Mouse (Mus musculus) heart, postnatal 4 days (tissue): ENCODE measurements at regions not wholly inside any gene's neighbourhood (a gene's known extent, or its start where the extent isn't known, plus 50 kb on each side); places are given as distances from the start of the nearest gene placed in this dataset.

ENCODE experiments used
- DNase-seq: peaks from one replicate; pipeline ENCODE4 v3.0.0; 2021

GRCm38 (mm10) chr7:123642596-123642995 is 142.3 kb upstream of the Zkscan2 start:
- no peak for DNase-seq

- no peak for DNase-seq
Measured at GRCm38 (mm10) chr7:123643426-123643825, 143.2 kb upstream of the Zkscan2 start.

- DNase-seq, result no peak
Measured at GRCm38 (mm10) chr7:123645521-123645920, 145.3 kb upstream of the Zkscan2 start.

GRCm38 (mm10) chr7:123665459-123665858 is 165.2 kb upstream of the Zkscan2 start:
- no peak for DNase-seq

GRCm38 (mm10) chr7:123684762-123685161 is 184.5 kb upstream of the Zkscan2 start:
- DNase-seq, result no peak

GRCm38 (mm10) chr7:123686547-123686946 is 186.3 kb upstream of the Zkscan2 start:
- no peak for DNase-seq

- DNase-seq, result no peak
Measured at GRCm38 (mm10) chr7:123731016-123731415, 230.8 kb upstream of the Zkscan2 start.

GRCm38 (mm10) chr7:123733061-123733460 is 232.8 kb upstream of the Zkscan2 start:
- DNase-seq, result no peak

- no peak for DNase-seq
Measured at GRCm38 (mm10) chr7:123747986-123748385, 234.7 kb upstream of the Hs3st4 start.

GRCm38 (mm10) chr7:123753252-123753651 is 229.4 kb upstream of the Hs3st4 start:
- no peak for DNase-seq

- DNase-seq, result no peak
Measured at GRCm38 (mm10) chr7:123795036-123795435, 187.6 kb upstream of the Hs3st4 start.

GRCm38 (mm10) chr7:123796096-123796495 is 186.6 kb upstream of the Hs3st4 start:
- DNase-seq, result no peak

GRCm38 (mm10) chr7:123805650-123806049 is 177.0 kb upstream of the Hs3st4 start:
- no peak for DNase-seq

- no peak for DNase-seq
Measured at GRCm38 (mm10) chr7:123823976-123824375, 158.7 kb upstream of the Hs3st4 start.

- no peak for DNase-seq
Measured at GRCm38 (mm10) chr7:123826406-123826805, 156.3 kb upstream of the Hs3st4 start.

- no peak for DNase-seq
Measured at GRCm38 (mm10) chr7:123842552-123842951, 140.1 kb upstream of the Hs3st4 start.

- no peak for DNase-seq
Measured at GRCm38 (mm10) chr7:123847081-123847480, 135.6 kb upstream of the Hs3st4 start.

- DNase-seq, result no peak
Measured at GRCm38 (mm10) chr7:123848644-123849043, 134.0 kb upstream of the Hs3st4 start.

GRCm38 (mm10) chr7:123849220-123849619 is 133.4 kb upstream of the Hs3st4 start:
- no peak for DNase-seq

- DNase-seq, result peak; percentile 31
Measured at GRCm38 (mm10) chr7:123850272-123851197, 132.1 kb upstream of the Hs3st4 start.

GRCm38 (mm10) chr7:123857539-123857938 is 125.1 kb upstream of the Hs3st4 start:
- no peak for DNase-seq

- no peak for DNase-seq
Measured at GRCm38 (mm10) chr7:123861706-123862105, 121.0 kb upstream of the Hs3st4 start.

GRCm38 (mm10) chr7:123896759-123897444 is 85.8 kb upstream of the Hs3st4 start:
- no peak for DNase-seq
